Mouse (Mus musculus) stomach, postnatal 0 days (tissue): ENCODE results near the gene Gng7.

Experiments
- CTCF ChIP-seq: IDR thresholded peaks from 2 replicates; pipeline ENCODE4 v1.5.1; 2016; ENCODE audit warnings: antibody characterized with exemption, low read depth, mild to moderate bottlenecking, moderate library complexity
- EP300 ChIP-seq: optimal IDR thresholded peaks from 2 replicates; pipeline ENCODE3; 2016; ENCODE audit warnings: antibody characterized with exemption

DNA sequence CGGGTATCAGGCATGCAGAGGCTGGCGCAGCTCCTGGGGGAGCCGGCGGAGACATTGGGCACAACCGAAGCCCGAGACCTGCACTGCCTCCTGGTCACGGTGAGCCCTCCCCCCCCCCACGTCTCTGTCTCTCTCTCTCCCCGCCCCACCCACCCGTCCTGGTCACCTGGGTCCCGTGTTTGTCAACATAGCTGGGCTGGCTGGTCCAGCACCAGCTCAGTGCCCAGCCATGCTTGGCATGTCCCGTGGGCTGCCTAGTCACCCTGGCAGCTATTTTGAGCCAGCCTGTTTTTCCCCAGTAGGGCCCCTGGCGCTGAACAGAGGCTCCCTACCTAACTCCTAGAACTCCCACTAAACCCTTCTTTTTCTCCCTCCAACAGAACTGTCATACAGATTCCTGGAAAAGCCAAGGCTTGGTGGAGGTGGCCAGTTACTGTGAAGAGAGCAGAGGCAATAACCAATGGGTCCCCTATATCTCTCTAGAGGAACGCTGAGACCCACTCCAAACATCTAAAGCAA is 83.5 kb downstream of the Gng7 start:
- TF ChIP-seq CTCF (no peak), EP300 (no peak)
